Comparison of ENCODE assay signal across 26 mouse cellular contexts in the genomic region with DNA sequence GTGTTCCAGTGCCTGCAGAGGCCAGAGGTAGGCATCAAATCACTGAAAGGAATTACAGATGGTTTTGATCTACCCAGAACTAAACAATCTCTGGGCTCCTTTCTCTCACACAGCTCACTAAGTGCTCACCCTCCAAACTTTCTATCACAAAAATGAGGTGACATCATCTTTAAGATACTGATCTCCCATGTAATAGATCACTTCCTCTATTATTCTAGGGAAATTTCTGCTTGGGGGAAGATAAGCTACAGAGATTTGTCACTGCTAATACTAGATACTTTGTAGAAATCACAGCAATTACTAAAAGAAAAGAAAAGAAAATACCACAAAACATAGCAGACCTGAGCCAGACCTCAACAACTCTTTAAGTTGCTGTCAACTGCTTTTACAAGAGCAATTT. TPM values are rescaled to one million over a fixed set of nuclear protein-coding genes. Genes with fewer than 3 reads are reported as not detected.
A peak's percentile ranks its signal among the peaks of the same experiment; 100 is the strongest.
DNase-seq lines count a peak whose midpoint lies in the region; ATAC-seq and TF ChIP-seq lines count a peak whose summit lies in the region.
"Had no signal": no experiment of that assay in that cellular context is flagged by ENCODE, and none has a peak within 500 bp of the region (broad histone marks: within the 10 kb centered on the region; RNA-seq: fewer than 3 reads in every experiment).

No protein-coding gene starts in this region.

- peaks cover 75% of the 10 kb centered on the region for H3K4me1 ChIP-seq in heart, embryonic 15.5 days (replicated peaks)

- no peak overlapping the region for H3K4me2 ChIP-seq in heart, embryonic 15.5 days
- H3K4me2 ChIP-seq: embryonic facial prominence, embryonic 15.5 days; limb, embryonic 15.5 days; midbrain, embryonic 15.5 days; stomach, embryonic 15.5 days had no signal

- no peak for DNase-seq in gastrocnemius, adult 2 months
- no peak for DNase-seq in gastrocnemius, postnatal 10 days
- DNase-seq in heart, postnatal 36 days, result no peak
- DNase-seq in A20 (ENCODE audit: low read depth, low spot score), result peak; percentile 29
- no peak for DNase-seq in adrenal gland, postnatal 4 days (ENCODE audit: low spot score in 2 of 2)
- DNase-seq in lung, postnatal 36 days, result no peak
- DNase-seq: adrenal gland, postnatal 14 days; cerebellum, adult 11 months; cerebellum, postnatal 10 days; kidney, adult 18-20 months; right cerebral cortex, postnatal 25 days had no signal

- H3K36me3 ChIP-seq in heart, embryonic 15.5 days, result no peaks in the 10 kb centered on the region
- H3K36me3 ChIP-seq: midbrain, embryonic 15.5 days had no signal

- H3K27ac ChIP-seq in gastrocnemius, adult 2 months, result peak overlapping the region; percentile 90
- peak overlapping the region; percentile 91 for H3K27ac ChIP-seq in heart, embryonic 15.5 days
- H3K27ac ChIP-seq: forebrain, embryonic 10.5 days; hindbrain, embryonic 10.5 days; kidney, postnatal 0 days; midbrain, embryonic 15.5 days; stomach, embryonic 15.5 days had no signal

- H3K4me3 ChIP-seq in gastrocnemius, adult 2 months, result no peak overlapping the region
- no peak overlapping the region for H3K4me3 ChIP-seq in heart, embryonic 15.5 days
- H3K4me3 ChIP-seq: embryonic facial prominence, embryonic 15.5 days; forebrain, embryonic 10.5 days; hindbrain, embryonic 10.5 days; limb, embryonic 15.5 days; midbrain, embryonic 15.5 days; stomach, embryonic 15.5 days had no signal

- H3K27me3 ChIP-seq in heart, embryonic 15.5 days, result no peaks in the 10 kb centered on the region
- H3K27me3 ChIP-seq: embryonic facial prominence, embryonic 15.5 days; limb, embryonic 15.5 days; midbrain, embryonic 15.5 days; stomach, embryonic 15.5 days had no signal

- no peak overlapping the region for H3K9ac ChIP-seq in heart, embryonic 15.5 days
- H3K9ac ChIP-seq: embryonic facial prominence, embryonic 15.5 days; limb, embryonic 15.5 days; midbrain, embryonic 15.5 days; stomach, embryonic 15.5 days had no signal

- H3K9me3 ChIP-seq in heart, embryonic 15.5 days (replicated peaks), result no peaks in the 10 kb centered on the region
- H3K9me3 ChIP-seq: embryonic facial prominence, embryonic 15.5 days; forebrain, embryonic 10.5 days; hindbrain, embryonic 10.5 days; limb, embryonic 15.5 days; midbrain, embryonic 15.5 days; stomach, embryonic 15.5 days had no signal

- no peak for ATAC-seq in heart, embryonic 15.5 days (replicated peaks; ENCODE audit: insufficient number of reproducible peaks, insufficient read depth, low FRiP score, low read depth)
- peak; percentile 47; the same call in 1 of the 2 replicates for ATAC-seq in common myeloid progenitor, adult 5-6 weeks (replicated peaks; ENCODE audit: low read depth, poor library complexity, severe bottlenecking)
- ATAC-seq: hindbrain, postnatal 0 days; midbrain, embryonic 15.5 days had no signal

- intact Hi-C loops in gastrocnemius, adult 2 months (cut with DNase I), result no loop called here
- intact Hi-C loops in heart, postnatal 36 days (cut with DNase I), result no loop called here

- TF ChIP-seq CTCF in gastrocnemius, adult 2 months (IDR thresholded peaks at IDR 0.05), result no peak

RNA-seq across cellular contexts. Expression of a gene that starts 7.6 kb away (rescaled TPM):
- 10 to 100 TPM; 69.3 to 82.9 TPM for total RNA-seq in gastrocnemius, adult 2 months (2021)
- 10 to 100 TPM; 82.1 to 91.9 TPM for total RNA-seq in gastrocnemius, postnatal 10 days (2021)
- 114 and 122 TPM in 2 replicates for polyA plus RNA-seq in heart, embryonic 15.5 days (2015; fragmentation: Nextera tagmentation; extraction: Ambion mirVana)
- total RNA-seq in heart, postnatal 36 days (2021), result 10 to 100 TPM; 59.0 to 66.1 TPM
- total RNA-seq in common myeloid progenitor, adult 5-6 weeks (2017), result 16.2 and 17.2 TPM in 2 replicates
- total RNA-seq in adrenal gland, postnatal 4 days (2021), result 100 to 1,000 TPM; 144 to 161 TPM

RNA-seq across cellular contexts. Expression of a gene that starts 52.7 kb away (rescaled TPM):
- total RNA-seq in gastrocnemius, adult 2 months (2021), result not detected
- not detected for total RNA-seq in gastrocnemius, postnatal 10 days (2021)
- polyA plus RNA-seq in heart, embryonic 15.5 days (2015; fragmentation: Nextera tagmentation; extraction: Ambion mirVana), result 0.26 and 0.28 TPM in 2 replicates
- not detected for total RNA-seq in heart, postnatal 36 days (2021)
- not detected in 2 replicates for total RNA-seq in common myeloid progenitor, adult 5-6 weeks (2017)
- total RNA-seq in adrenal gland, postnatal 4 days (2021), result under 1 TPM in 1 of 2 experiments, not detected in 1; 0.11 TPM
- total RNA-seq: adrenal gland, postnatal 14 days; gastrocnemius, adult 8-10 months; hindbrain, postnatal 0 days; layer of hippocampus, adult 18-20 months; left cerebral cortex, postnatal 36 days; megakaryocyte-erythroid progenitor cell, adult 5-6 weeks had no signal
- polyA plus RNA-seq: spleen, adult 2 months had no signal

RNA-seq across cellular contexts. Expression of a gene that starts 56.4 kb away (rescaled TPM):
- total RNA-seq in gastrocnemius, adult 2 months (2021), result 10 to 100 TPM; 35.4 to 43.6 TPM
- 10 to 100 TPM; 45.1 to 51.1 TPM for total RNA-seq in gastrocnemius, postnatal 10 days (2021)
- polyA plus RNA-seq in heart, embryonic 15.5 days (2015; fragmentation: Nextera tagmentation; extraction: Ambion mirVana), result 81.0 and 91.2 TPM in 2 replicates
- 10 to 100 TPM; 72.2 to 88.2 TPM for total RNA-seq in heart, postnatal 36 days (2021)
- 68.8 and 74.6 TPM in 2 replicates for total RNA-seq in common myeloid progenitor, adult 5-6 weeks (2017)
- 100 to 1,000 TPM in 1 of 2 experiments, 10 to 100 TPM in 1; 90.9 to 103 TPM for total RNA-seq in adrenal gland, postnatal 4 days (2021)
